Comparison of ENCODE assay signal across 10 mouse cellular contexts in genomic region chr16:18581050-18581622, GRCm38 (mm10). TPM values are rescaled to one million over a fixed set of nuclear protein-coding genes. Genes with fewer than 3 reads are reported as not detected.
A peak's percentile ranks its signal among the peaks of the same experiment; 100 is the strongest.
DNase-seq lines count a peak whose midpoint lies in the region; ATAC-seq and TF ChIP-seq lines count a peak whose summit lies in the region.
"Had no signal": no experiment of that assay in that cellular context is flagged by ENCODE, and none has a peak within 500 bp of the region (broad histone marks: within the 10 kb centered on the region; RNA-seq: fewer than 3 reads in every experiment).

No protein-coding gene starts in this region.

- peaks cover 2% of the 10 kb centered on the region for H3K4me1 ChIP-seq in hindbrain, embryonic 11.5 days (replicated peaks; ENCODE audit: control insufficient read depth, insufficient read depth, low read length)
- H3K4me1 ChIP-seq in lung, postnatal 0 days (ENCODE audit: insufficient read depth, low read depth, low read length): peaks cover 11% of the 10 kb centered on the region

- H3K4me3 ChIP-seq in gastrocnemius, adult 2 months: peak overlapping the region; percentile 69
- H3K4me3 ChIP-seq in hindbrain, embryonic 11.5 days (ENCODE audit: low read depth, low read length): 0 out of 2 replicates have a peak overlapping the region, but pooled peaks have one; percentile 11
- peak overlapping the region; percentile 36 for H3K4me3 ChIP-seq in lung, postnatal 0 days (ENCODE audit: low read depth, low read length)
- H3K4me3 ChIP-seq: erythroblast, embryonic 14.5 days had no signal

- no peak for TF ChIP-seq EP300 in lung, postnatal 0 days (IDR thresholded peaks at IDR 0.05)

- peaks cover 76% of the 10 kb centered on the region for H3K27me3 ChIP-seq in hindbrain, embryonic 11.5 days (ENCODE audit: control insufficient read depth, insufficient read depth, low read length)
- H3K27me3 ChIP-seq in lung, postnatal 0 days (replicated peaks; ENCODE audit: insufficient read depth, low read length): peaks cover 62% of the 10 kb centered on the region

- H3K4me2 ChIP-seq in hindbrain, embryonic 11.5 days (replicated peaks; ENCODE audit: low read depth, low read length): peak overlapping the region; percentile 49; the same call in 1 of the 2 replicates
- H3K4me2 ChIP-seq in lung, postnatal 0 days (replicated peaks; ENCODE audit: low read depth, low read length): peak overlapping the region; percentile 65

- no peak overlapping the region for H3K27ac ChIP-seq in gastrocnemius, adult 2 months
- H3K27ac ChIP-seq in hindbrain, embryonic 11.5 days (ENCODE audit: low read depth, low read length): no peak overlapping the region
- H3K27ac ChIP-seq in lung, postnatal 0 days (ENCODE audit: low read length): no peak overlapping the region

- 5% methylated on average over 21 of the region's 21 CpGs for WGBS in hindbrain, embryonic 11.5 days
- WGBS in lung, postnatal 0 days: 17% methylated on average over 21 of the region's 21 CpGs

- H3K36me3 ChIP-seq in hindbrain, embryonic 11.5 days (ENCODE audit: control insufficient read depth, insufficient read depth, low read length): no peaks in the 10 kb centered on the region
- no peaks in the 10 kb centered on the region for H3K36me3 ChIP-seq in lung, postnatal 0 days (ENCODE audit: insufficient read depth, low read length)

- no peak for DNase-seq in gastrocnemius, adult 2 months
- no peak for DNase-seq in gastrocnemius, postnatal 10 days
- peak; percentile 24 for DNase-seq in Muller cell, postnatal 12 days (ENCODE audit: inconsistent ontology term)
- DNase-seq in hindbrain, embryonic 11.5 days (ENCODE audit: low spot score): no peak
- peak; percentile 12 for DNase-seq in lung, postnatal 0 days (ENCODE audit: low spot score)
- DNase-seq in cerebellum, postnatal 14 days: no peak
- DNase-seq in left cerebral cortex, adult 18-20 months (ENCODE audit: low spot score in 2 of 2): no peak

- intact Hi-C loops in gastrocnemius, adult 2 months (cut with DNase I): no loop called here

- H3K9ac ChIP-seq in hindbrain, embryonic 11.5 days (ENCODE audit: low read depth, low read length): no peak overlapping the region
- no peak overlapping the region for H3K9ac ChIP-seq in lung, postnatal 0 days (replicated peaks; ENCODE audit: low read depth)

- no peak for TF ChIP-seq CTCF in gastrocnemius, adult 2 months (IDR thresholded peaks at IDR 0.05)
- no peak for TF ChIP-seq CTCF in lung, postnatal 0 days (IDR thresholded peaks at IDR 0.05)

- no peak for ATAC-seq in hindbrain, embryonic 11.5 days (ENCODE audit: low FRiP score)
- no peak for ATAC-seq in lung, postnatal 0 days
- no peak for ATAC-seq in inflammation-experienced regulatory T-cells, adult 6 months

- no peaks in the 10 kb centered on the region for H3K9me3 ChIP-seq in hindbrain, embryonic 11.5 days (ENCODE audit: control insufficient read depth, low read length)
- H3K9me3 ChIP-seq in lung, postnatal 0 days (ENCODE audit: low read length): no peaks in the 10 kb centered on the region

RNA-seq across cellular contexts. Expression of gene Tbx1, which starts 9.3 kb away (rescaled TPM):
- 1 to 10 TPM; 1.2 to 4.7 TPM for total RNA-seq in gastrocnemius, adult 2 months (2021)
- total RNA-seq in gastrocnemius, postnatal 10 days (2021): 1 to 10 TPM; 2.3 to 5.5 TPM
- 6.4 and 7.4 TPM in 2 replicates for polyA plus RNA-seq in hindbrain, embryonic 11.5 days (2014; fragmentation: Nextera tagmentation; extraction: Ambion mirVana)
- 7.6 and 7.8 TPM in 2 replicates for polyA plus RNA-seq in lung, postnatal 0 days (2015; fragmentation: Nextera tagmentation; extraction: Ambion mirVana)
- total RNA-seq in left cerebral cortex, adult 18-20 months (2021): 1 to 10 TPM; 1.3 TPM
- not detected for polyA plus RNA-seq in inflammation-experienced regulatory T-cells, adult 6 months (2017; shearing (Covaris generic))
- total RNA-seq: liver, adult 2 months had no signal
- polyA plus RNA-seq: erythroblast, embryonic 14.5 days had no signal

RNA-seq across cellular contexts. Expression of gene Gp1bb, which starts 41.1 kb away (rescaled TPM):
- not detected for total RNA-seq in gastrocnemius, adult 2 months (2021)
- not detected for total RNA-seq in gastrocnemius, postnatal 10 days (2021)
- 8.9 and 9.5 TPM in 2 replicates for polyA plus RNA-seq in hindbrain, embryonic 11.5 days (2014; fragmentation: Nextera tagmentation; extraction: Ambion mirVana)
- 7.9 and 8.8 TPM in 2 replicates for polyA plus RNA-seq in lung, postnatal 0 days (2015; fragmentation: Nextera tagmentation; extraction: Ambion mirVana)
- total RNA-seq in left cerebral cortex, adult 18-20 months (2021): 1 to 10 TPM; 1.1 to 1.3 TPM
- polyA plus RNA-seq in inflammation-experienced regulatory T-cells, adult 6 months (2017; shearing (Covaris generic)): not detected
- total RNA-seq: liver, adult 2 months had no signal
- polyA plus RNA-seq: liver, adult 2 months had no signal

RNA-seq across cellular contexts. Expression of gene Gm49601, which starts 45.1 kb away (rescaled TPM):
- 1 to 10 TPM in 1 of 2 experiments, under 1 TPM in 1; 0.61 to 1.1 TPM for total RNA-seq in gastrocnemius, adult 2 months (2021)
- 1 to 10 TPM; 1.6 to 3.6 TPM for total RNA-seq in gastrocnemius, postnatal 10 days (2021)
- polyA plus RNA-seq in hindbrain, embryonic 11.5 days (2014; fragmentation: Nextera tagmentation; extraction: Ambion mirVana): 3.9 and 6.0 TPM in 2 replicates
- 2.2 and 3.1 TPM in 2 replicates for polyA plus RNA-seq in lung, postnatal 0 days (2015; fragmentation: Nextera tagmentation; extraction: Ambion mirVana)
- 100 to 1,000 TPM; 231 to 252 TPM for total RNA-seq in left cerebral cortex, adult 18-20 months (2021)
- not detected for polyA plus RNA-seq in inflammation-experienced regulatory T-cells, adult 6 months (2017; shearing (Covaris generic))
- total RNA-seq: liver, adult 2 months had no signal
- polyA plus RNA-seq: liver, adult 2 months had no signal

RNA-seq across cellular contexts. Expression of gene Sept5, which starts 48.6 kb away (rescaled TPM):
- 1 to 10 TPM; 3.1 to 6.1 TPM for total RNA-seq in gastrocnemius, adult 2 months (2021)
- total RNA-seq in gastrocnemius, postnatal 10 days (2021): 10 to 100 TPM in 1 of 2 experiments, 1 to 10 TPM in 1; 7.9 to 15.7 TPM
- 63.4 and 64.4 TPM in 2 replicates for polyA plus RNA-seq in hindbrain, embryonic 11.5 days (2014; fragmentation: Nextera tagmentation; extraction: Ambion mirVana)
- polyA plus RNA-seq in lung, postnatal 0 days (2015; fragmentation: Nextera tagmentation; extraction: Ambion mirVana): 8.5 and 9.6 TPM in 2 replicates
- total RNA-seq in left cerebral cortex, adult 18-20 months (2021): 100 to 1,000 TPM; 824 to 876 TPM
- under 1 TPM; 0.72 to 0.78 (median 0.77) TPM for polyA plus RNA-seq in inflammation-experienced regulatory T-cells, adult 6 months (2017; shearing (Covaris generic))
- polyA plus RNA-seq: erythroblast, embryonic 14.5 days had no signal

Comparison
In these comparisons a context has a peak if more than half of its experiments do, and no peak if none do; other contexts are left out.
1. DNase-seq: peak in Muller cell, postnatal 12 days (single experiment) and lung, postnatal 0 days (single experiment); none in gastrocnemius, adult 2 months (single experiment), gastrocnemius, postnatal 10 days (single experiment), hindbrain, embryonic 11.5 days (single experiment), cerebellum, postnatal 14 days (0 of 2) and left cerebral cortex, adult 18-20 months (0 of 2).
2. H3K4me3 ChIP-seq: peak in every context shown above with its lines; median percentile 69 in gastrocnemius, adult 2 months; 36 in lung, postnatal 0 days; 11 in hindbrain, embryonic 11.5 days.
3. RNA of gene Gm49601, which starts 45.1 kb away (total RNA-seq): 231 to 252 TPM in left cerebral cortex, adult 18-20 months; 1.6 to 3.6 TPM in gastrocnemius, postnatal 10 days and 0.61 to 1.1 TPM in gastrocnemius, adult 2 months; every median in the first group is over 10 times any median in the second.